In genomic region chr6:127330015-127330705, GRCm38 (mm10) we compare ENCODE assay signal across 8 mouse cellular contexts.
DNase-seq lines count a peak whose midpoint lies in the region; ATAC-seq lines count a peak whose summit lies in the region.

No protein-coding gene starts in this region.

- intact Hi-C loops in gastrocnemius, postnatal 14 days (cut with DNase I; ENCODE audit: low total_unique reads), result no loop called here
- intact Hi-C loops in left cerebral cortex, postnatal 14 days (cut with DNase I), result loop anchor here (5.0 kb wide), 1 partner anchor 183 kb away; no protein-coding TSS in a partner anchor

- peak; percentile 93 to 95 for DNase-seq in adrenal gland, adult (ENCODE audit: inconsistent age in 2 of 2, low spot score in 1 of 2)
- DNase-seq in embryo, embryonic 10 days (ENCODE audit: low spot score), result peak; percentile 92
- DNase-seq in gastrocnemius, postnatal 14 days, result peak; percentile 84
- peak; percentile 66 to 75 for DNase-seq in left cerebral cortex, postnatal 14 days (ENCODE audit: low spot score in 2 of 2)
- DNase-seq in right cerebral cortex, postnatal 25 days, result peak; percentile 78
- peak; percentile 85 to 88 for DNase-seq in urinary bladder, postnatal 36 days (ENCODE audit: low spot score in 2 of 2)

- ATAC-seq in inflammation-experienced regulatory T-cells, adult 6 months, result peak; percentile 85
- peak; percentile 75 for ATAC-seq in megakaryocyte-erythroid progenitor cell, adult 5-6 weeks (replicated peaks; ENCODE audit: low FRiP score, low TSS enrichment, poor library complexity, severe bottlenecking)

Comparison
In these comparisons a context has a peak if more than half of its experiments do, and no peak if none do; other contexts are left out.
1. Peak in every context shown above with its lines: DNase-seq and ATAC-seq.